Mouse (Mus musculus) limb, embryonic 11.5 days (tissue): ENCODE results near the gene Fam20c. TPM values are rescaled to one million over a fixed set of nuclear protein-coding genes. Genes with fewer than 3 reads are reported as not detected.

Source experiments
- ATAC-seq: fragments of 200-750 bp; cut with Nextera tagmentation; 2 replicates; pipeline ENCODE4 v1.8.0; 2017; ENCODE audit warnings: low read depth; ENCODE audit not compliant: insufficient number of reproducible peaks, low FRiP score, low TSS enrichment
- DNase-seq: peaks from one replicate; pipeline ENCODE4 v3.0.0-alpha.2; 2015; ENCODE audit warnings: low spot score
- H3K27ac ChIP-seq: fragments of 300-500 bp; sonication (generic); replicated peaks from 2 replicates; pipeline ENCODE4 v1.5.1; 2014; ENCODE audit warnings: low read depth, mild to moderate bottlenecking, low read length
- H3K27me3 ChIP-seq: fragments of 300-500 bp; sonication (generic); 2 replicates; pipeline ENCODE4 v1.6.1; 2014; ENCODE audit warnings: mild to moderate bottlenecking, low read length, mixed read lengths; ENCODE audit not compliant: control insufficient read depth, insufficient read depth
- H3K36me3 ChIP-seq: fragments of 300-500 bp; sonication (generic); 2 replicates; pipeline ENCODE4 v1.6.1; 2014; ENCODE audit warnings: mild to moderate bottlenecking, low read length, moderate library complexity, mixed read lengths; ENCODE audit not compliant: control insufficient read depth, insufficient read depth
- H3K4me1 ChIP-seq: fragments of 300-500 bp; sonication (generic); 2 replicates; pipeline ENCODE4 v1.6.1; 2014; ENCODE audit warnings: low read length, mixed read lengths; ENCODE audit not compliant: control insufficient read depth, insufficient read depth
- H3K4me2 ChIP-seq: fragments of 300-500 bp; sonication (generic); 2 replicates; pipeline ENCODE4 v1.6.1; 2014; ENCODE audit warnings: low read depth, mild to moderate bottlenecking, moderate library complexity; ENCODE audit not compliant: severe bottlenecking
- H3K4me3 ChIP-seq: fragments of 300-500 bp; sonication (generic); 2 replicates; pipeline ENCODE4 v1.5.1; 2014; ENCODE audit warnings: low read depth, low read length
- H3K9ac ChIP-seq: fragments of 300-500 bp; sonication (generic); 2 replicates; pipeline ENCODE4 v1.6.1; 2014; ENCODE audit warnings: mild to moderate bottlenecking, low read length
- H3K9me3 ChIP-seq: fragments of 300-500 bp; sonication (generic); 2 replicates; pipeline ENCODE4 v1.6.1; 2016; ENCODE audit warnings: low read length; ENCODE audit not compliant: control insufficient read depth
- WGBS: fragments of 180-500 bp; shearing (Covaris S2); extraction: QIAGEN DNeasy Blood & Tissue Kit; methylation state at CpG from one replicate; pipeline ENCODE4 v1.1.7; 2014; 5-methylcytosine and 5-hydroxymethylcytosine counted together
- polyA plus RNA-seq: library from polyadenylated mRNA; unstranded; fragments of >200 nt; fragmentation: Nextera tagmentation; extraction: Ambion mirVana; gene quantifications from 2 replicates; pipeline ENCODE4 v1.2.1, GENCODE M21; 2014

The Fam20c gene
- polyA plus RNA-seq, 1 experiment from 2014 or later: 1.9 TPM

GRCm38 (mm10) chr5:138857010-138857617 is 102.8 kb downstream of the Fam20c start:
- Histone ChIP-seq H3K27me3 (no peaks in the 10 kb centered on the region), H3K36me3 (no peaks in the 10 kb centered on the region), H3K4me2 (no peak overlapping the region), H3K27ac (no peak overlapping the region), H3K4me3 (no peak overlapping the region), H3K9ac (no peak overlapping the region), H3K9me3 (no peaks in the 10 kb centered on the region), H3K4me1 (no peaks in the 10 kb centered on the region)
- 0 out of 2 replicates have a peak, but pooled peaks have one; percentile 54 for ATAC-seq
- 36% methylated on average over 9 of the region's 9 CpGs for WGBS
- peak; percentile 86 for DNase-seq

GRCm38 (mm10) chr5:138857811-138858251 is 103.5 kb downstream of the Fam20c start:
- Histone ChIP-seq H3K4me1 (no peaks in the 10 kb centered on the region), H3K36me3 (no peaks in the 10 kb centered on the region), H3K27ac (no peak overlapping the region), H3K9me3 (no peaks in the 10 kb centered on the region), H3K27me3 (no peaks in the 10 kb centered on the region), H3K9ac (no peak overlapping the region), H3K4me3 (no peak overlapping the region), H3K4me2 (no peak overlapping the region)
- WGBS: 61% methylated on average over 13 of the region's 13 CpGs
- DNase-seq: no peak
- ATAC-seq: no peak

Other genes starting within 250 kb of the Fam20c start
- not detected in 2 replicates for gene 1700123K08Rik, start 189.8 kb upstream of the Fam20c start, polyA plus RNA-seq
- gene Zfp68, start 134.8 kb upstream of the Fam20c start, polyA plus RNA-seq: 77.6 and 77.8 TPM in 2 replicates
- 14.2 and 16.6 TPM in 2 replicates for gene A430033K04Rik, start 131.7 kb upstream of the Fam20c start, polyA plus RNA-seq
- gene Gm5294, start 65.6 kb downstream of the Fam20c start, polyA plus RNA-seq: not detected in 2 replicates
- gene Pdgfa, start 242.9 kb downstream of the Fam20c start, polyA plus RNA-seq: 34.4 and 35.2 TPM in 2 replicates